Mouse (Mus musculus) heart, adult 2 months (tissue): ENCODE measurements at regions not wholly inside any gene's neighbourhood (a gene's known extent, or its start where the extent isn't known, plus 50 kb on each side); places are given as distances from the start of the nearest gene placed in this dataset.

Experiments
- CTCF ChIP-seq: fragments of 200-600 bp; IDR thresholded peaks from 2 replicates; pipeline ENCODE4 v1.8.1; 2022; ENCODE audit warnings: antibody characterized with exemption, mild to moderate bottlenecking, moderate library complexity
- EP300 ChIP-seq: fragments of 200-500 bp; IDR thresholded peaks from 2 replicates; pipeline ENCODE4 v1.6.1; 2011; ENCODE audit warnings: low read depth, low read length, control low read depth; ENCODE audit not compliant: insufficient read depth

GRCm38 (mm10) chr3:115632417-115632743, 82.5 kb downstream of the S1pr1 start:
- no peak for TF ChIP-seq EP300
- TF ChIP-seq CTCF, result no peak
